Comparison of ENCODE assay signal across 8 mouse cellular contexts in genomic region chr6:115546276-115546675, GRCm38 (mm10). TPM values are rescaled to one million over a fixed set of nuclear protein-coding genes. Genes with fewer than 3 reads are reported as not detected.
A peak's percentile ranks its signal among the peaks of the same experiment; 100 is the strongest.
DNase-seq lines count a peak whose midpoint lies in the region; ATAC-seq and TF ChIP-seq lines count a peak whose summit lies in the region.

No protein-coding gene starts in this region.

- H3K36me3 ChIP-seq in heart, embryonic 10.5 days = peaks cover 22% of the 10 kb centered on the region
- H3K36me3 ChIP-seq in neural tube, embryonic 11.5 days (ENCODE audit: control insufficient read depth, insufficient read depth, low read length) = 0 out of 2 replicates have a peak, but pooled peaks cover 2% of the 10 kb centered on the region

- TF ChIP-seq POLR2A in cortical plate, adult 2 months (IDR thresholded peaks at IDR 0.05; ENCODE audit: extremely low read depth, insufficient read depth, low read length) = no peak

- H3K9ac ChIP-seq in neural tube, embryonic 11.5 days (ENCODE audit: low read length) = no peak overlapping the region

- TF ChIP-seq CTCF in cortical plate, adult 2 months (IDR thresholded peaks at IDR 0.05; ENCODE audit: extremely low read depth, insufficient read depth, low read length) = peak; percentile 40; the same call in 1 of the 2 replicates

- no peak overlapping the region for H3K4me2 ChIP-seq in neural tube, embryonic 11.5 days (ENCODE audit: low read depth)

- peaks cover 8% of the 10 kb centered on the region; the same call in 1 of the 2 replicates for H3K4me1 ChIP-seq in heart, embryonic 10.5 days
- no peaks in the 10 kb centered on the region for H3K4me1 ChIP-seq in cortical plate, adult 2 months (ENCODE audit: control insufficient read depth, insufficient read depth, low read length)
- peaks cover 7% of the 10 kb centered on the region; the same call in 1 of the 2 replicates for H3K4me1 ChIP-seq in neural tube, embryonic 11.5 days (ENCODE audit: control insufficient read depth, insufficient read depth, low read length)

- ATAC-seq in neural tube, embryonic 11.5 days (ENCODE audit: insufficient read depth, low FRiP score, low TSS enrichment) = no peak
- ATAC-seq in frontal cortex, adult (ENCODE audit: low TSS enrichment) = no peak

- DNase-seq in heart, embryonic 10.5 days (ENCODE audit: low spot score) = peak; percentile 78
- DNase-seq in heart, adult 11 months = no peak
- DNase-seq in urinary bladder, postnatal 14 days (ENCODE audit: low spot score) = peak; percentile 56
- DNase-seq in urinary bladder, postnatal 4 days (ENCODE audit: low spot score in 2 of 2) = no peak
- DNase-seq in kidney, postnatal 10 days = peak; percentile 73
- DNase-seq in neural tube, embryonic 11.5 days (ENCODE audit: low spot score) = peak; percentile 63

- no peaks in the 10 kb centered on the region for H3K9me3 ChIP-seq in heart, embryonic 10.5 days
- no peaks in the 10 kb centered on the region for H3K9me3 ChIP-seq in neural tube, embryonic 11.5 days (ENCODE audit: control insufficient read depth, low read length)

- H3K27me3 ChIP-seq in heart, embryonic 10.5 days (ENCODE audit: insufficient read depth, poor library complexity, severe bottlenecking) = no peaks in the 10 kb centered on the region
- no peaks in the 10 kb centered on the region for H3K27me3 ChIP-seq in neural tube, embryonic 11.5 days (ENCODE audit: control insufficient read depth, insufficient read depth, low read length)

- H3K27ac ChIP-seq in heart, embryonic 10.5 days = no peak overlapping the region
- no peak overlapping the region for H3K27ac ChIP-seq in cortical plate, adult 2 months (ENCODE audit: insufficient read depth, low read length)
- no peak overlapping the region for H3K27ac ChIP-seq in neural tube, embryonic 11.5 days (ENCODE audit: low read depth, low read length)

- 84% methylated on average over 5 of the region's 5 CpGs for WGBS in heart, embryonic 10.5 days
- WGBS in neural tube, embryonic 11.5 days = 85% methylated on average over 5 of the region's 5 CpGs

- H3K4me3 ChIP-seq in heart, embryonic 10.5 days = no peak overlapping the region
- no peak overlapping the region for H3K4me3 ChIP-seq in cortical plate, adult 2 months (ENCODE audit: insufficient read depth, low read length)
- no peak overlapping the region for H3K4me3 ChIP-seq in neural tube, embryonic 11.5 days (ENCODE audit: low read depth, low read length)

RNA-seq across cellular contexts. Expression of gene Tsen2, which starts 1.8 kb away (rescaled TPM):
- 27.0 and 29.0 TPM in 2 replicates for polyA plus RNA-seq in heart, embryonic 10.5 days (2016; fragmentation: Nextera tagmentation; extraction: Ambion mirVana)
- 20.4 and 21.4 TPM in 2 replicates for polyA plus RNA-seq in cortical plate, adult 2 months (2012; rRNA removed)
- 30.5 and 31.5 TPM in 2 replicates for polyA plus RNA-seq in neural tube, embryonic 11.5 days (2014; fragmentation: Nextera tagmentation; extraction: Ambion mirVana)

RNA-seq across cellular contexts. Expression of gene Mkrn2os, which starts 46.1 kb away (rescaled TPM):
- polyA plus RNA-seq in heart, embryonic 10.5 days (2016; fragmentation: Nextera tagmentation; extraction: Ambion mirVana) = 0.07 and 0.36 TPM in 2 replicates
- polyA plus RNA-seq in cortical plate, adult 2 months (2012; rRNA removed) = 0.23 TPM in 1 of 2 replicates, not detected in the other
- 0.12 TPM in 1 of 2 replicates, not detected in the other for polyA plus RNA-seq in neural tube, embryonic 11.5 days (2014; fragmentation: Nextera tagmentation; extraction: Ambion mirVana)

RNA-seq across cellular contexts. Expression of gene Mkrn2, which starts 55.4 kb away (rescaled TPM):
- polyA plus RNA-seq in heart, embryonic 10.5 days (2016; fragmentation: Nextera tagmentation; extraction: Ambion mirVana) = 23.5 and 27.7 TPM in 2 replicates
- polyA plus RNA-seq in cortical plate, adult 2 months (2012; rRNA removed) = 24.5 and 27.1 TPM in 2 replicates
- polyA plus RNA-seq in neural tube, embryonic 11.5 days (2014; fragmentation: Nextera tagmentation; extraction: Ambion mirVana) = 29.2 and 33.1 TPM in 2 replicates

Comparison
In these comparisons a context has a peak if more than half of its experiments do, and no peak if none do; other contexts are left out.
1. DNase-seq: peak in heart, embryonic 10.5 days (single experiment), urinary bladder, postnatal 14 days (single experiment), kidney, postnatal 10 days (single experiment) and neural tube, embryonic 11.5 days (single experiment); none in heart, adult 11 months (single experiment) and urinary bladder, postnatal 4 days (0 of 2).